Mouse (Mus musculus) MN1 (cell line): ENCODE data around the gene Gm38100.

ENCODE experiments used
- DNase-seq: peaks from one replicate; pipeline ENCODE4 v3.0.0-alpha.2; 2016; ENCODE audit warnings: low spot score

Gm38100 gene

DNA sequence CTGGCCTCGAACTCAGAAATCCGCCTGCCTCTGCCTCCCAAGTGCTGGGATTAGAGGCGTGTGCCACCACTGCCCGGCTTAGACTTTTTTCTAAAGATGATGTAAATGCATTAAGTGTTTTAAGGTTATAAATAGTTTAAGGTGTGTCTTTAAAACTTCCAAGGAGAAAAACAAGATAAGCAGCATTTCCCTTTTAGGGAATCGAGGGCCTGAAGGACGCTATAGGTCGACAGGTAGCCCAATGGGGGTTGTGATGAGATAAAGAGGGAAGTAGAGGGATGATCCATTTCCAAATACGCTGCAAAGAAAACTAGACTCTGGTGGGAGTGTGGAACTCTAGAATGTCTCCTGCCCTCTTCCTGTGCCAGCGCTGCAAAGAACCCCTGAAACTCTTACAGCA is at the start of gene Gm38100:
Gene Gm38100 (plus strand): TSS at position 301 of the 400 bp plus-strand sequence.
- no peak for DNase-seq

DNA sequence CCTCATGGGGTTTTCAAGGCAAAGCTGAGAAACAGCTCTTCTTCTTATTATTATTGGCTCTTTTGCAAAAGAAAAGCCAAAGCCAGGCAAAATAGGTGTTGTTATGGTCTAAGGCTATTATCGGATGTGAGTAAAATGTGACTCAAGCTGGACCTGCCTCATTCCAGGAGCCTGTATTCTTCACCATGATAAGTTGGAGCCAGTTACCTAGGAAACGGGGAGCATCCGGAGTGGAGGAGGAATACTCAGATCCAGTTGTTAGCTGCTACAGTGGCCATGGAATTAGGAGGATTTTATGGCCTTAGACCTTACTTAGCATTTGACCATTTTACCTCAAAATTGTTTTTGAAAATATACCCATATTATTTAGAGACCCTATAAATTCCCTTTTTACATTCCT is 49.4 kb upstream of the Gm38100 start:
- no peak for DNase-seq

DNA sequence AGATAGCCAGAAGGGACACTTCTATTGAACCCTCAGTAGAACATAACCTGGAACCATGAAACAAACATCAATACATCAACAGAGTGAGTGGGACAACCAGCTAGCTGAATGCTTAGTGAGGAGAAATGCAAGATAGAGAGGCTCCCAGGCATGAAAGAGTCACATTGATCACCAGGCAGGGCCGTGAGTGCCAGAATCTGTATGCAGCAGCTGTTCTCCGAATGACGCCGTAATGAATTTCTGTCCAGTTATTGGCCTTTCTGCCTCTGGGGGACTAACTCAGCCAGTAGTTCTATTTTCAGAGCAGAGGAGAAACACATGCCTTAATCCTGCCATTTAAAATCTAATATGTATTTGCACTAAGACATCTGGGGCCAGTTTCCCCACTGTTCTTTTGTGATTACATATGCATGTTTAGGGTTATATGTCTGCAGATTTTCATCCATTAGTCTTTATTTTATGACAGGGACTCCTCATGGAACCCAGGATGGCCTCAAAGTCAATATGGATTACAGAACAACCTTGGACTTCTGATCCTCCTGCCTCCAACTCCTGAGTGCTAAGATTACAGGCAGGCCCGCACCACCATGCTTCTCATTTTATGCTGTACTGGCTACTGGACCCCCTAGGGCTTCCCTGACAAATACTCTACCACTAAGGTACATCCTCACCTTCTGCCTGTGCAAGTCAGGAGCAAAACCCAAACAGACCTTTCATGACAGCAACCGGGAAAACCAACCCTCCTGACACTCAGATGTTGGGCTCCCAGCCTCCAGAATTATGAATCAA is 47.9 kb upstream of the Gm38100 start:
- DNase-seq, result no peak

DNA sequence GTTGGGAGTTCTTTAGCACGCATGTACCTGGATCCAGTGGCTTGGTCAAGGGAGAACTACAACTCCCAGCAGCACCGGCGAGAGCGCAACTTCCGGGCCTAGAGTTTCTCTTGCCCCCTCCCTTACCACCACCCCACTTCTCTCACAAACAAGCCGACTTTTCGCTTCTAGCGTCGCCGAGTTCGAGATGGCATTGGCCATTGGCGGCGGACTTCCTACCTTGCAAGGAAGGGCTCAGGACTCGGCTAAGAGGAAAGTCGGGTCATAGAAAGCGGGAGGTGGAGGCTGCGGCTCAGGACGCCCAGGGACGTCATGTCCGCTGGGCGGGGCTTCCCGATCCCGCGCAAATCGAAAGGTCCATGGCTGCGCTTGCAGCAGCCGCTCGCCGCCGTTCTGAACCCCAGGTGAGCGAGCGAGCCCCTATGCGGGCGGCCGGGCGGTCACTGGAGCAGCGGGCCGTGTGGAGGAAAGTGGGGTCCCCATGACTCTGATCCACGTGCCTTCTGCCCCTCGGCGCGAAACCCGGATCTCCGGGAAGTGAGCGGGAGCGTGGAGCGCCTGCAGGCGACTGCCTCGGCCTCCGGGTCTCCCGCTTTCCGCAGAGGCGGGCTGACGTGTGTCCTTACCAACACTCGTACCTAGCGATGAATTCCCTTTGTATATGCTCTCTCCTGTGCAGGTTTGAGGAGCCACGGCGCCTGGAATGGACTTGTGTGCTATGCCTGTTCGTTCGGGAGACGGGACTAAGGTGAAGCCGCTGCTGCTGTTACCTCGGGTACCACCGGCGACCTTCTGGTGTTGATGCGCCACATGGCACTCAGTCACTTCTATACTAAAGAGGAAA is 39.5 kb upstream of the Gm38100 start, which contains the start of gene Exo1:
Gene Exo1 (plus strand): TSS at position 129 of the 844 bp plus-strand sequence.
- peak; percentile 85 for DNase-seq

DNA sequence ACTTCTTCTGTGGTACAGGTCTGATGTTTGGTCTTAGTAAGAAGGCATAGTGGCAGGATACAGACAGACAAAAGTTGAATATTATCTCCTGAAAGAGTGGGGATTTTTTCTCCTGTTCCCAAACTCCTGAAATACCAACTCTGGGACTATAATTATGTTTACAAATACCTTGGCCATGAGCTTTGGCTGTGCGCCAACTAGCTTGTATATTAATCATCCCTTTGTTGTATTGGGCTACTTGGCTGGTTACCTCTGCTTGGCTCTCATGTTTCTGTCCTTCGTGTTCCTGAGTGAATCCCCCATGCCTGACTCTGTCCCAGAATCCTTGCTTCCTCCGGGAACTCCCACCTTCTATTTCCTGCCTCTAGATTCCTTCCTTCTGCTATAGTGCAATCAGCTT is 36.7 kb upstream of the Gm38100 start:
- peak; percentile 25 for DNase-seq

DNA sequence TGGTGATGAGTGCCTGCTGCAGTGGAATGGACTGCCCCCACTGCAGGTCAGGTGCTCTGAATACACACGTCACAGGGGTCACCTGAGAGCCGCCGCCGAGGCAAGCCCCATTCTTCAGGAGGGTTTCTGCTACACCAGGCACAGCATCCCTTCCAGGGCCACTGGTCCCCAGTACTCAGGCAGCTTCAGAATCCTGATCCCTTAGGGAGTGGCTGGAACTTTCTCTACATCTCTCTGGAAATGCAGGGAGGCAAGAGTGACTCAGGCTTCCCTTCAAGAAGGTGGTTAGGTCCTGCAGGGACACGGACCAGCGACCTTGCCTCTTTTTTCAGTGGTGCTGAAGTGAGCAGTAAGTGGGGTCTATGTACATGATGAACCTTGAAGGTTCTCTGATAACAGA is 26.9 kb upstream of the Gm38100 start:
- no peak for DNase-seq

DNA sequence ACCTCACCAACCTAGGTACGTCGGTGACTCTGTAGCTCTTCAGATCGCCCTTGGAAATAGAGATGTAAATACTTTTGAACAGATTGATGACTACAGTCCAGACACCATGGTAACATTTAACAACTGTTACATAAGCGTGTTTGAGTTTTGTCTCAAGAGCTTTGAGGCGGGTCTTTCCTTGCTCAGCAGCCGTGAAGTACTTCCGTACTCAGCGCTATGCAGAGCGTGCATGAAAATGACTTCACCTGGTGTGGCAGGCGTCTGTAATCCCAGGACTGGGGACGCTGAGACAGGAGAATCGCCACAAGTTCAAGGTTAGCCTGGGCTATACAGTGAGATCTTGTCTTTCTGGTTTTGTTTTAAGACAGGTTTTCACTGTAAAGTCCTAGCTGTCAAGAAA is 26.4 kb upstream of the Gm38100 start:
- DNase-seq, result no peak

DNA sequence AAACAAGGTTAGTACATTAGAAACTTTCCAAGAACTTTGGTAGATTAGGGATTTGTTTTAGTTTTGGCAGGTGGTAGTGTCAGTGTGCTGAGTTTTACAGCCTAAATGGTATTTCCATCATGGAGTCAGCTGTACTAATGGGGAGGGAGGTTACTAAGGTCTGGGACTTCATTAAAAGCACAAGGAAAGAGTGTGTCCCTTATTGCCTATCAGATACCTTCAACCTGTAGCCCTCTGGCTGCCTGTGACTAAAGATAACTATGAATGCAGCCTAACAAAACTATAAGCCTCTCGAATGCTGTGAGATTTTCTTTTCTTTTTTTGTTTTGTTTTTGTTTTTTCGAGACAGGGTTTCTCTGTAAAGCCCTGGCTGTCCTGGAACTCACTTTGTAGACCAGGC is 8.9 kb upstream of the Gm38100 start:
- DNase-seq, result no peak

DNA sequence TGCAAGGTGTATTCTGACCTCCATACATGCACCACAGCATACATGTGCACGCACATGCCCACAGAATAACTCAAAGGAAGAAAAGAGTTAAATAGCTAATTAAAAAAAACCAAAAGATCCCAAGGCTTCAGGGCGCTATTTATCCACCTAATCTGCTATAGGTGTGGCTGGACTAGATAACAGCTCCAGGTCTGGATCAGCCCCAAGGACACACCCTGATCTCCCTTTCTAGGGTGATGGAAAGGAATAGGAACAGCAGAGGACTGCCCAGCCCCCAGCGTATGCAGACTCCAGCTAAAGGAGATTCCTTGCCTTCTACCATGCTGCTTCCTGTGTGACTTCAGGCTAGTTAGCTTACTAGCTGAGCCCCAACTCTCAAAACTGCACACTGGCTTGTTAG is 8.1 kb upstream of the Gm38100 start:
- no peak for DNase-seq

DNA sequence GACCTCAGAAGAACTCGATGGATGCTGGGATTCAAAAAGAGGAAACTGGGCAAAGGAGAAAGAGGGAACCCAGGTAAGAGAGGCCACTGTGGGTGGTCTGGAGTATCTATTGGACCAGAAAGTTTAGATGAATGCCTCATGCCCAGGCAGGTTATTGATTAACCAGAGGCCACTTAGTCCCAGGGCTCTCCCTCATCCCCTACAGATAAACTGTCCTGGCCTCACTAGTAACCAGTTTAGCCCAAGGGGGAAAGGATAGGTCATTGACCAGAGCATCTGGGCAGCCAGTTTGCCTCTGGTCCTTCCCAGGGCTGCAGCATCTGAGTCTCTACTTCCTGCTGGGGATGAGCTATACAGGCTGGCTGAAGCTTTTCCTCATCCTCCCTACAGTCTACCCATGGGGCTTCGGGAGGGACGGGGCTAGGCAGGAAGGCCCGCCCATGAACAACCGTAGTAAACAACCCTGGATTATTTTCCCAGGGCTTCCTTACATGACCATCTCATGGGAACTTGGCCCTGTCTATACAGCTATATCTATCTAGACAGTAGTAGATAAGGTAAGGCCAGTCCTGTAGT is 6.3 kb upstream of the Gm38100 start:
- DNase-seq, result no peak

DNA sequence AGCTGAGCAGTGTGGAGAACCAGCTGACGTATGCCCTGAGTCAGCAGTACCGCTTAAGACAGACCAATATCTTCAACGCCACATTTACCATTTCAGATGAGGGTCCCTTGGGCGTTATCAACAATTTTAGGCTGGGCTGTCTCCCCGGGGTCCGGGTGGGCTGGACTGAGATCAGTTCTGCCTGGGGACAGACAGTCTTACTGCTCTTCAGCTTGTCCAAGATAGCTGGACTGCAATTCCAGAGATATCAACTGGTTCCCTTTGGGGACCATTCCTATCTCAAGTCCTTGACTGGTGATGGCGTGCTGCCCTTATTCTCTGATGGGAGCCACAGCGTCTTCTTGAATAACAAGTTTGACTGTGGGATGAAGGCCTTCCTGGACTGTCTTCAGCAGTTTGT is 962 bp downstream of the Gm38100 start:
- DNase-seq, result no peak

DNA sequence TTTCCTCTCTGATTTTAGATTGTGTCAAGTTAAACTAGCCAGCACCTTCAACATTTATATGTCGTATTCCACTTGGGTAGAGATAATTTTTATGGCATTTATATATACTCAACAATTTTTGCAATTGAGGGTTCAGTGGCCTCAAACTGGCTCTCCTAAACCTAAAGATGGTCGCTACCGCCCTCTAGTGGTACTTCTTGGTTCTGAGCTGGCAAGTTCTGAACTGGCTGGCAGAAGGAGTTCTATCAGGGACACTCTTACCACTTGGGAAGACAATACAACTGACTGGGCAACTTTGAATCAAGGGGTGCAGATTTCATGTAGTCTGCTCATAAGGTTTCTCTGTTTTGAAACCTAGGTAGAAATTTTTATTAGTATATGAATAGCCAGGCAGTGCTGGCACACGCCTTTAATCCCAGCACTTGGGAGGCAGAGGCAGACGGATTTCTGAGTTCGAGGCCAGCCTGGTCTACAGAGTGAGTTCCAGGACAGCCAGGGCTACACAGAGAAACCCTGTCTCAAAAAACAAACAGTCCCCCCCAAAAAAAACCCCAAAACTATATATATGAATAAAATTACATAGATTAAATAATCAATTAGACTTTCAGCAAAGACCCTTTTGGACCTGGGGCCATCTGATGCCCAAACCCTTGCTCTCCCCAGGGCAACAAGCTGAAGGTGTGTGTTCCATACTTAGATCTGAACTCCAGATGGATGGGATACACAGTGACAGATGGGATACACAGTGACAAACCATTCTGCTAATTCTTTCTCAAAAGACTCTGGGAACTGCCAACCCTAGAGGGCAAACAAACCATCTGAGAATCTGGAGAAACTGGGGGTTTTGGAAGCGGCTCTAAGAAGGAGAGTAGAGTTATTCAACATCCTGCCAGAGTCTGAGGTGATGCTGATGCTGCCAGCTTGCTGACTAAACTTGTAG is 4.0 kb downstream of the Gm38100 start:
- peak; percentile 75 for DNase-seq

DNA sequence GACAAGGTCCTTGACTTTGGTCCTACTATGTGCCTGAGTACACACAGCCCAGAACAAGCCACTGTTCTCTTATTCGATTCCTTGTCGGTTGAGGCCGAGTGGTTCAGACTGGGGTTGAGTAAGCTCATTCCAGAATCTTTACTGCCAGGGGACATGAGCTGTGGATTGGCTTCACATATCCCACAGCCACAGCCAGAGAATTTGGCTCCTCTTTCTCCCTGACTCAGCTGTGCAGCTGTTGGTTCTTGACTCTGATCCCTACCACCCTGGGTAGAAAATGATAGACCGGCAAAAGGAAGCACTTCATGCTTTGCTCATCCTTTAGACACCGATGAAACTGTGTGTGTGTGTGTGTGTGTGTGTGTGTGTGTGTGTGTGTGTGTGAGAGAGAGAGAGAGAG is 11.3 kb downstream of the Gm38100 start:
- no peak for DNase-seq

DNA sequence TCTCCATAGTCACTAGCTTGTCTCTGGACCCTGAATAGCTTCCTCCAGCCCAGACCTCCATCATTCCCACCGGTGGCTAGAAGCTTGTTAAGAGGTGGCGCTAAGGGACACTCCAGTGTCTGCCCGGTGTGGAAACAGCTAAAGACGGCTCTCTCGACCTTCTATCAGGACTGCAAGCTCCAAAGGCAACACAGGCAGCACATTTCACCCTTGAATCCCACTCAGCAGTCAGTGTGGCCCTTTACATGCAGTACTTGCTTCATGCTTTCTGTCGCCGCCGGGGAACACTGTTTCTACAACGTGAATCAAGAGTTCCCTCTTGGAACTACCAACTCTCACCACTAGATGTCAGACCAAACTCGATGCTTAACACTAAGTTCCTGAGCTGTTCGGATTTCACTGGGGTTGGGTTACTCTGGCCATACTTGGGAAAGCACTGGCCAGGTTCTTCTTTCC is 16.2 kb downstream of the Gm38100 start:
- peak; percentile 85 for DNase-seq

DNA sequence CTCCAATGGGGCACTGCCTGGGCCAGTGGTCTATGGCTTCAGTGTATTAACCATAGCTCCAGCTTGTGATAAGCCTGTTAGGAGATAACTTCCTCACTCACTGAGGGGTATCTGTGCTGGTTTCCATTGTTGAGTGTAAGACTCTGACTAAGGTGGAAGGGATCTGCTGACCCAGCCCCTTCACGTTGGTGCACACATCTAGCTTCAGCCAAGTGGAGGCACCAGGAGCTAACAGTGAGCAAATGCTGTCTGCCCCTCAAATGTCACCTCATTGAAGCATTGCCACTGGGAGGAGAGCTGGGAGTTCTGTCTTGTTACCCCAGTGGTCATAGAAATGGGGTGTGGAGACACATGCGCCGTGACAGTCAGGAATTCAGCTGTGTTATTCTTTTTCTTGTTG is 18.6 kb downstream of the Gm38100 start:
- no peak for DNase-seq

DNA sequence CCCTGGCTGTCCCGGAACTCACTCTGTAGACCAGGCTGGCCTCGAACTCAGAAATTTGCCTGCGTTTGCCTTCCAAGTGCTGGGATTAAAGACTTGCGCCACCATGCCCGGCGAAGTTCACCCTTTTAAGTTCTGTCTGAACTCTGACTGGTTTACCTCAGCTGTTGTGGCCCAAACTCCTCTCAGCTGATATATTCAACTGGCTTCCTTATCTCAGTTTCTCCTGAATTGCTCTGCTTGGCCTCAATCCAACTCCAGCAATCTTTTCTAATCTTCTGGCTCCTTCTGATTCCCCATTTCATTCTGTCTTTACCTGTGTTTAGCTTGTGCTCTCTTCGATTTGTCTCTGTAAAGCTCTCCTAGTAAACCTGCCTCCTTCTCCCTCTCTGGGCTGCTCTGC is 23.0 kb downstream of the Gm38100 start:
- no peak for DNase-seq

DNA sequence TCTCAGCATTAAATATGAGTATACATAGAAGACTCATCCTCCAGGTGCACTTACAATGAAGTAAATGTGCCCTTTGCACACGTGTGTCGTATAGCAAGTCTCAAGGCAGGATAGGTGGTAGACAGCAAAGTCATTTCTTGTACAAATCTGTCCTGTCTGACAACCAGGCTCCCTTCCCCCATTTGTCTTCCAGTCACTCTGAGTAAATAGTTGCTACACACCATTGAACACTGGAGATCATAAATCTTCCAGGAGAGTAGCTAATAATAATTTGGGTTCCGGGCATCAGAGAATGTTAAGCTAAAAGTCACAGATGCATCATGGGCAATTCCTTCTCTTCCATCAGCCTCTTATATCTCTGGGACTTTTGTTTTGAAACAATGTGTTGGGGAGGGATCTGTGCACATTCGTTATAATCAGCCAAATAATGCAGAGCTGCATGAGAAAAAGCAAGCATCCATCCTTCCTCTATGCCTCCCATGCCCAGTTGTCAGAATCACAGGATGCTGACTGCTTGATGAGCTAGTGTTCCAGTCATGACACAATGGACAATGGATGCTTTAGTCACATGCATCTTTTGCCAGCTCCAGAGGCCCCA is 26.7 kb downstream of the Gm38100 start:
- no peak for DNase-seq

DNA sequence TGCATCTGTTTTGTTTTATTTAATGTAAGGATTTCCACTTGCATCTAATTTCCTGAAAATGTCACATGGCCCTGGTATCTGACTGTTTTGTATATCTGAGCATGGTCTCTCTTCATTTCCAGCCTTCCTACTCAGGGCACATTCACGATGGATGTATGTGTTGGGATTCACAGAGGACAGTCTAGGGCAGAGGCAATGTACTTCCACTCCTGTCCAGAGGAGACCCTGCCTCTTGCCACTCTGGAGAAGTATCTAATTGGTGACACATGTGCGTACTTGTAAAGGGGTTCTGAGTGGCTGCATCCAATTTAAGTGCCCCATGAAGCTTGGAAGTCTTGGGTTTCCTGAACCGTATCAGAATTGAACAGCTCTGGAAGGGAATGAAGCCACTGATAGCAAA is 30.3 kb downstream of the Gm38100 start:
- DNase-seq, result no peak

DNA sequence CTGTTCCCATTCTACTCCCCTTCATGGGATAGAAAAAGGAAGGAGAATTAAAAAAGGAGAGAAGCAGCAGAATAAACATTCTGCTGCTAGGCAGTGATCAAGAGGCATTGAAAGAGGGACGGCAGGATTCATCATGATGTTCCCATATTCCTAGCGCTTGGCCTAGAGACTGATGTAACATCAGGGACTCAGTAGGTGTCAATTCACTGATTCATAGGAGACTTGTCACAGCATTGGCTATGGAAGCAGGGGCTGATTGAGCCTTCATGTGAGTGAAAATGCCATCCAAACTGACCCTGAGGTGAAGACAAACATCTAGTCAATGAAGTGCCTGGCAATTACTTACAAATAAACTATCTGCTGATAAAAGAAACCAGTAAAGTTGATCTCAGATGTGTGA is 30.7 kb downstream of the Gm38100 start:
- no peak for DNase-seq

DNA sequence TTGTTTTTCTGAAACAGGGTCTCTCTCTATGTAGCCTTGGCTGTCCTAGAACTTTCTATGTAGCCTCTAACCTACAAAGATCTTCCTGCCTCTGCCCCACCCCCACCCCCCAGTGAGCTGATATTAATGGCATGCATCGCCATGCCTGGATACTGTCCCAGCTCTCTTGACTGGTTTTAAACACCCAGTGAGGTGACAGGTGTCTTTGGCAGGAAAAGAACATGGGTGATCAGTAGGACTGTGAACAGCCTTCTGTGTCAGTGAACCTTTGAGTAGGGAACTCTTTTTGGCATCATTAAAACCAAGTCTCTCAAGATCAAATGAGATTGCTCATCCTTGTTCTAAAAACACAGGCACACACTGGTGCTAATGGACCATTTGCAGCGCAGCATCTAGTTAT is 41.7 kb downstream of the Gm38100 start:
- DNase-seq, result no peak

DNA sequence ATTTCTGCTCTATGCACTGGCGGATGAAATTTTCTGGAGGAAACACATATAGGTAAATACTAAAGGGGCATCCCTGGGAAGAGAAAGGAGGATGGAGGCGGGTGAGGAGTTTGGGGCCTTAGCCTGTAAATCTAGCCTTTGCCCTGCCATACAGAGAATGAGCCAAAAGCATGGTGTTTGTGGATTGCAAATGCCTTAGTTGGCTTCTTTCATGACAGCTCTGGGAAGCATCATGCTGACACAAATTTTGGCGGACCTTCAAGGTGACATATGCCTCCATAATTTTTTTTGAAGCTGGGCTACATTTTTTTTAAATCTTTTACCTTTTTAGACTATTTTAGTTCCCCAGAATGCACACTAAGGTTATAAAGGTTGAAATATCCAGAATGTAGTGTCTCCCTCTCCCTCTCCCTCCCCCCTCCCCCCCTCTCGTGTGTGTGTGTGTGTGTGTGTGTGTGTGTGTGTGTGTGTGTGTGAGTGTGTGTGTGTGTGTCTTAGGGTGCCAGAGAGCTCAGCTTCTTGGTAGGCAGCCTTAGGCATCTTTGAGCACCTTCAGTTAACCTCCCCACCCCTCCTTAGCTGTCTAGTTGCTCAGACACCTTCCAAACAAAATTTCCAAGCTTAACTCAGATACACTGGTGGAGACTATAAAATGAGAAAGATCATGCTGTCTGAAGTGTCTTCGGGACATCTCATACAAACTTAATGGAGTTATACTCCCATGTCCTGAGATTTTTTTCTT is 47.0 kb downstream of the Gm38100 start:
- no peak for DNase-seq
